Comparison of ENCODE assay signal across 7 mouse cellular contexts in the genomic region with DNA sequence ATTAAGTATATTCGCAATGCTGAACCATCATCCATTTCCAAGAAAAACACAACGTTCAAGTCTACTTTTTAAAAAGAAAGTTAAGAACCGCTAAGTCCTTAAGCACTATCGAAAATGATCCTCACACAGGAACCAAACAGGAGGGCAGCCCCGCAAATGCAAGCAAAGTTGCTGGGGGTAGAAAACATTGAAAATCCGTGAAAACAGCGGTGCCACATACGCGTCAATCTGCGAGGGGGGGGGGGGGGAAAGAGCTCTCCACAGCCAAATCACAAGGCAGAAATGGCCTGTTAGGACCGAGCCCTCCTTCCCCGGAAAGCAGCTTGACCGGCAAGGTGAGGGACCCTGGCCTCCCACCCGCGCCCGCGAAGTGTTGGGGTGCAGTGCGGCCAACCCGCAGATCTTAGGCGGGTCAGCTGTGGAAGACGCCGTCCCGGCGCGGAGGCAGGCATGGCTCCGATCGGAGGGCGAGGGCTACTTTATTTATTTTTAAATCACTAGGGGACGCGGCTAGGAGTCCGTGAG. TPM values are rescaled to one million over a fixed set of nuclear protein-coding genes. Genes with fewer than 3 reads are reported as not detected.
DNase-seq lines count a peak whose midpoint lies in the region; ATAC-seq lines count a peak whose summit lies in the region.

No protein-coding gene starts in this region.

- no peaks in the 10 kb centered on the region for H3K9me3 ChIP-seq in neural tube, embryonic 11.5 days (ENCODE audit: control insufficient read depth, low read length)
- no peaks in the 10 kb centered on the region; the same call in 1 of the 2 replicates for H3K9me3 ChIP-seq in stomach, embryonic 15.5 days

- H3K4me2 ChIP-seq in neural tube, embryonic 11.5 days (ENCODE audit: low read depth), result peak overlapping the region; percentile 83
- peak overlapping the region; percentile 92 for H3K4me2 ChIP-seq in stomach, embryonic 15.5 days

- H3K27ac ChIP-seq in neural tube, embryonic 11.5 days (ENCODE audit: low read depth, low read length), result peak overlapping the region; percentile 84
- peak overlapping the region; percentile 87 for H3K27ac ChIP-seq in stomach, embryonic 15.5 days

- WGBS in neural tube, embryonic 11.5 days, result 3% methylated on average over 27 of the region's 31 CpGs
- whole genome bisulfite sequencing in stomach, embryonic 15.5 days, result 1% methylated on average over 31 of the region's 31 CpGs

- DNase-seq in neural tube, embryonic 11.5 days (ENCODE audit: low spot score), result no peak
- DNase-seq in neural tube, embryonic 10.5 days (ENCODE audit: extremely low spot score, low spot score), result no peak
- peak; percentile 57 for DNase-seq in liver
- no peak for DNase-seq in spleen, postnatal 10 days (ENCODE audit: low spot score in 2 of 2)
- no peak for DNase-seq in adrenal gland, postnatal 36 days

- H3K36me3 ChIP-seq in neural tube, embryonic 11.5 days (ENCODE audit: control insufficient read depth, insufficient read depth, low read length), result no peaks in the 10 kb centered on the region
- 0 out of 2 replicates have a peak, but pooled peaks cover 2% of the 10 kb centered on the region for H3K36me3 ChIP-seq in stomach, embryonic 15.5 days

- no peaks in the 10 kb centered on the region for H3K27me3 ChIP-seq in neural tube, embryonic 11.5 days (ENCODE audit: control insufficient read depth, insufficient read depth, low read length)
- no peaks in the 10 kb centered on the region for H3K27me3 ChIP-seq in stomach, embryonic 15.5 days (replicated peaks)

- ATAC-seq in neural tube, embryonic 11.5 days (ENCODE audit: insufficient read depth, low FRiP score, low TSS enrichment), result peak; percentile 17
- peak; percentile 44 for ATAC-seq in erythroid progenitor cell, adult 5-6 weeks (replicated peaks; ENCODE audit: low FRiP score, poor library complexity, severe bottlenecking)
- no peak for ATAC-seq in stomach, embryonic 15.5 days (ENCODE audit: insufficient read depth, low FRiP score, low read depth)

- H3K4me3 ChIP-seq in neural tube, embryonic 11.5 days (ENCODE audit: low read depth, low read length), result peak overlapping the region; percentile 94
- peak overlapping the region; percentile 90 for H3K4me3 ChIP-seq in stomach, embryonic 15.5 days (replicated peaks)

- no peaks in the 10 kb centered on the region for H3K4me1 ChIP-seq in neural tube, embryonic 11.5 days (ENCODE audit: control insufficient read depth, insufficient read depth, low read length)
- 0 out of 2 replicates have a peak, but pooled peaks cover 6% of the 10 kb centered on the region for H3K4me1 ChIP-seq in stomach, embryonic 15.5 days

- H3K9ac ChIP-seq in neural tube, embryonic 11.5 days (ENCODE audit: low read length), result peak overlapping the region; percentile 91
- H3K9ac ChIP-seq in stomach, embryonic 15.5 days, result peak overlapping the region; percentile 62

RNA-seq across cellular contexts. Expression of a gene that starts 0.9 kb away (rescaled TPM):
- polyA plus RNA-seq in neural tube, embryonic 11.5 days (2014; fragmentation: Nextera tagmentation; extraction: Ambion mirVana), result 388 and 468 TPM in 2 replicates
- total RNA-seq in erythroid progenitor cell, adult 5-6 weeks (2015; ENCODE audit: low replicate concordance), result 755 and 757 TPM in 2 replicates
- total RNA-seq in erythroid progenitor cell, adult 5-6 weeks (2017; ENCODE audit: low replicate concordance), result 675 and 1,030 TPM in 2 replicates
- 312 and 353 TPM in 2 replicates for polyA plus RNA-seq in stomach, embryonic 15.5 days (2015; fragmentation: Nextera tagmentation; extraction: Ambion mirVana)
- 10 to 100 TPM; 15.0 to 24.7 TPM for total RNA-seq in adrenal gland, postnatal 36 days (2021)

RNA-seq across cellular contexts. Expression of a gene that starts 23.2 kb away (rescaled TPM):
- polyA plus RNA-seq in neural tube, embryonic 11.5 days (2014; fragmentation: Nextera tagmentation; extraction: Ambion mirVana), result 99.4 and 103 TPM in 2 replicates
- 19.7 and 29.9 TPM in 2 replicates for total RNA-seq in erythroid progenitor cell, adult 5-6 weeks (2015; ENCODE audit: low replicate concordance)
- 24.9 and 33.8 TPM in 2 replicates for total RNA-seq in erythroid progenitor cell, adult 5-6 weeks (2017; ENCODE audit: low replicate concordance)
- polyA plus RNA-seq in stomach, embryonic 15.5 days (2015; fragmentation: Nextera tagmentation; extraction: Ambion mirVana), result 36.9 and 37.4 TPM in 2 replicates
- total RNA-seq in adrenal gland, postnatal 36 days (2021), result 10 to 100 TPM; 11.2 to 12.4 TPM

RNA-seq across cellular contexts. Expression of a gene that starts 55.1 kb away (rescaled TPM):
- polyA plus RNA-seq in neural tube, embryonic 11.5 days (2014; fragmentation: Nextera tagmentation; extraction: Ambion mirVana), result 1.5 and 1.9 TPM in 2 replicates
- total RNA-seq in erythroid progenitor cell, adult 5-6 weeks (2015; ENCODE audit: low replicate concordance), result not detected in 2 replicates
- 3.5 TPM in 1 of 2 replicates, not detected in the other for total RNA-seq in erythroid progenitor cell, adult 5-6 weeks (2017; ENCODE audit: low replicate concordance)
- 0.53 and 0.79 TPM in 2 replicates for polyA plus RNA-seq in stomach, embryonic 15.5 days (2015; fragmentation: Nextera tagmentation; extraction: Ambion mirVana)
- total RNA-seq in adrenal gland, postnatal 36 days (2021), result under 1 TPM in 1 of 2 experiments, not detected in 1; 0.46 TPM

Comparison
In these comparisons a context has a peak if more than half of its experiments do, and no peak if none do; other contexts are left out.
1. RNA of a gene that starts 0.9 kb away (total RNA-seq): 675 to 1,030 TPM in erythroid progenitor cell, adult 5-6 weeks; 15.0 to 24.7 TPM in adrenal gland, postnatal 36 days; every median in the first group is over 10 times any median in the second.